Mouse (Mus musculus): Measurements from ENCODE around the gene Slc25a13. TPM values are rescaled to one million over a fixed set of nuclear protein-coding genes. Genes with fewer than 3 reads are reported as not detected.
"Not testable (repeated sequence)": the region's sequence is repeated elsewhere in the genome, so short reads cannot be mapped to it uniquely, and the experiment has no call there.

Gene Slc25a13
- polyA plus RNA-seq, 1 experiment, result 2.0 TPM

GRCm38 (mm10) chr6:6207836-6208235, 9.1 kb downstream of the Slc25a13 start:
- no peaks in the 10 kb centered on the region for H3K4me1 ChIP-seq (ENCODE audit: control insufficient read depth, insufficient read depth, low read length)
- 0 out of 2 replicates have a peak overlapping the region, but pooled peaks have one; percentile 31 for H3K27ac ChIP-seq (ENCODE audit: insufficient read depth, low read length)
- no peak overlapping the region for H3K4me3 ChIP-seq (ENCODE audit: insufficient read depth, low read length)
- TF ChIP-seq POLR2A (IDR thresholded peaks at IDR 0.05; ENCODE audit: extremely low read depth, insufficient read depth, low read length) (no peak), CTCF (IDR thresholded peaks at IDR 0.05; ENCODE audit: extremely low read depth, insufficient read depth, low read length) (no peak)

- TF ChIP-seq CTCF (IDR thresholded peaks at IDR 0.05; ENCODE audit: extremely low read depth, insufficient read depth, low read length), result no peak
- TF ChIP-seq POLR2A (IDR thresholded peaks at IDR 0.05; ENCODE audit: extremely low read depth, insufficient read depth, low read length), result no peak
- H3K27ac ChIP-seq (ENCODE audit: insufficient read depth, low read length), result no peak overlapping the region
- H3K4me1 ChIP-seq (ENCODE audit: control insufficient read depth, insufficient read depth, low read length), result no peaks in the 10 kb centered on the region
- H3K4me3 ChIP-seq (ENCODE audit: insufficient read depth, low read length), result no peak overlapping the region
Observed at GRCm38 (mm10) chr6:6207395-6207794, 9.6 kb downstream of the Slc25a13 start.

- Histone ChIP-seq H3K4me3 (ENCODE audit: insufficient read depth, low read length) (no peak overlapping the region), H3K27ac (ENCODE audit: insufficient read depth, low read length) (no peak overlapping the region), H3K4me1 (ENCODE audit: control insufficient read depth, insufficient read depth, low read length) (no peaks in the 10 kb centered on the region)
- TF ChIP-seq POLR2A (IDR thresholded peaks at IDR 0.05; ENCODE audit: extremely low read depth, insufficient read depth, low read length), result no peak
- TF ChIP-seq CTCF (IDR thresholded peaks at IDR 0.05; ENCODE audit: extremely low read depth, insufficient read depth, low read length), result no peak
Observed at GRCm38 (mm10) chr6:6205599-6206165, 11.3 kb downstream of the Slc25a13 start.

- Histone ChIP-seq H3K27ac (ENCODE audit: insufficient read depth, low read length) (no peak overlapping the region), H3K4me3 (ENCODE audit: insufficient read depth, low read length) (no peak overlapping the region), H3K4me1 (ENCODE audit: control insufficient read depth, insufficient read depth, low read length) (no peaks in the 10 kb centered on the region)
- TF ChIP-seq CTCF (IDR thresholded peaks at IDR 0.05; ENCODE audit: extremely low read depth, insufficient read depth, low read length) (no peak), POLR2A (IDR thresholded peaks at IDR 0.05; ENCODE audit: extremely low read depth, insufficient read depth, low read length) (no peak)
Observed at GRCm38 (mm10) chr6:6202451-6202850, 14.5 kb downstream of the Slc25a13 start.

- H3K27ac ChIP-seq (ENCODE audit: insufficient read depth, low read length), result no peak overlapping the region
- TF ChIP-seq CTCF (IDR thresholded peaks at IDR 0.05; ENCODE audit: extremely low read depth, insufficient read depth, low read length), result no peak
- no peak for TF ChIP-seq POLR2A (IDR thresholded peaks at IDR 0.05; ENCODE audit: extremely low read depth, insufficient read depth, low read length)
Observed at GRCm38 (mm10) chr6:6201977-6202376, 15.0 kb downstream of the Slc25a13 start.

GRCm38 (mm10) chr6:6199138-6199870, 17.7 kb downstream of the Slc25a13 start:
- H3K4me3 ChIP-seq (ENCODE audit: insufficient read depth, low read length), result no peak overlapping the region
- H3K27ac ChIP-seq (ENCODE audit: insufficient read depth, low read length), result no peak overlapping the region
- peaks cover 2% of the 10 kb centered on the region for H3K4me1 ChIP-seq (ENCODE audit: control insufficient read depth, insufficient read depth, low read length)
- no peak for TF ChIP-seq CTCF (IDR thresholded peaks at IDR 0.05; ENCODE audit: extremely low read depth, insufficient read depth, low read length)
- no peak for TF ChIP-seq POLR2A (IDR thresholded peaks at IDR 0.05; ENCODE audit: extremely low read depth, insufficient read depth, low read length)

More at GRCm38 (mm10) chr6:6201977-6202376, 15.0 kb downstream of the Slc25a13 start:
- no peak overlapping the region for H3K4me3 ChIP-seq (ENCODE audit: insufficient read depth, low read length)
- H3K4me1 ChIP-seq (ENCODE audit: control insufficient read depth, insufficient read depth, low read length), result no peaks in the 10 kb centered on the region

- H3K27ac ChIP-seq (ENCODE audit: insufficient read depth, low read length); H3K4me3 ChIP-seq (ENCODE audit: insufficient read depth, low read length); H3K4me1 ChIP-seq (ENCODE audit: control insufficient read depth, insufficient read depth, low read length): not testable (repeated sequence)
Observed at GRCm38 (mm10) chr6:6198056-6198455, 18.9 kb downstream of the Slc25a13 start.

GRCm38 (mm10) chr6:6197339-6197738, 19.6 kb downstream of the Slc25a13 start:
- no peak overlapping the region for H3K4me3 ChIP-seq (ENCODE audit: insufficient read depth, low read length)
- no peak overlapping the region for H3K27ac ChIP-seq (ENCODE audit: insufficient read depth, low read length)
- TF ChIP-seq POLR2A (IDR thresholded peaks at IDR 0.05; ENCODE audit: extremely low read depth, insufficient read depth, low read length) (no peak), CTCF (IDR thresholded peaks at IDR 0.05; ENCODE audit: extremely low read depth, insufficient read depth, low read length) (no peak)
- peaks cover 2% of the 10 kb centered on the region for H3K4me1 ChIP-seq (ENCODE audit: control insufficient read depth, insufficient read depth, low read length)

GRCm38 (mm10) chr6:6196527-6196926, 20.4 kb downstream of the Slc25a13 start:
- Histone ChIP-seq H3K4me3 (ENCODE audit: insufficient read depth, low read length) (no peak overlapping the region), H3K4me1 (ENCODE audit: control insufficient read depth, insufficient read depth, low read length) (peaks cover 2% of the 10 kb centered on the region), H3K27ac (ENCODE audit: insufficient read depth, low read length) (no peak overlapping the region)
- no peak for TF ChIP-seq CTCF (IDR thresholded peaks at IDR 0.05; ENCODE audit: extremely low read depth, insufficient read depth, low read length)
- TF ChIP-seq POLR2A (IDR thresholded peaks at IDR 0.05; ENCODE audit: extremely low read depth, insufficient read depth, low read length), result no peak

- Histone ChIP-seq H3K4me3 (ENCODE audit: insufficient read depth, low read length) (no peak overlapping the region), H3K4me1 (ENCODE audit: control insufficient read depth, insufficient read depth, low read length) (peaks cover 2% of the 10 kb centered on the region), H3K27ac (ENCODE audit: insufficient read depth, low read length) (no peak overlapping the region)
- no peak for TF ChIP-seq CTCF (IDR thresholded peaks at IDR 0.05; ENCODE audit: extremely low read depth, insufficient read depth, low read length)
Observed at GRCm38 (mm10) chr6:6194831-6195230, 22.1 kb downstream of the Slc25a13 start.
